Comparison of ENCODE assay signal across 19 mouse cellular contexts in the genomic region with DNA sequence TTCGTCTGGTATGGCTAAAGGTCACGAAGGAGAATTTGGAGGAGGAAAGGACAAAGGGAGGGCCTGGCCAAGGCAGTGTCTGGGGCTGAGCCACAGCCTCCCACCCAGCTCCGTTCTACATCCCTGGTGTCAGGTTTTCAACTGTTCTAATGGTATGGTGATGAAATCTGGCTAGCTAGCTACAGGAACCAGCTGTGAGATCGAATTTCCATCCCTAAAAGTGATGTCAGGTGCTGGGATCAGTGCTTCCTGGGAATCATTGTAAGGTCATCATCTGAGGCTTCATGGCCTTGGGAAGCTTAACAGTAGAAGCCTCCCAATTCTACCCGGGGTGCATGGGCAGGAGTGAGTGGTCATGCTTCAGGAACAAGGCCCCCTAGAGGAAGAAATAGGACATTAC.
DNase-seq lines count a peak whose midpoint lies in the region; ATAC-seq and TF ChIP-seq lines count a peak whose summit lies in the region.
"Had no signal": no experiment of that assay in that cellular context is flagged by ENCODE, and none has a peak within 500 bp of the region (broad histone marks: within the 10 kb centered on the region; RNA-seq: fewer than 3 reads in every experiment).

No protein-coding gene starts in this region.

- no peak for TF ChIP-seq CTCF in kidney, adult 2 months (conservative IDR thresholded peaks at IDR 0.05; ENCODE audit: insufficient read depth, insufficient read length, low read depth, low read length)

- ATAC-seq in kidney, embryonic 15.5 days (replicated peaks; ENCODE audit: low FRiP score): peak; percentile 66
- no peak for ATAC-seq in limb, embryonic 11.5 days (ENCODE audit: insufficient number of reproducible peaks, low FRiP score, low TSS enrichment, low read depth)
- ATAC-seq in midbrain, embryonic 13.5 days: no peak
- ATAC-seq: activated CD4-positive, CD25-positive, alpha-beta regulatory T cell, adult 4 months had no signal

- no peak overlapping the region for H3K4me3 ChIP-seq in kidney, embryonic 15.5 days (replicated peaks)
- no peak overlapping the region for H3K4me3 ChIP-seq in kidney, adult 2 months (ENCODE audit: insufficient read depth, low read depth, low read length)
- H3K4me3 ChIP-seq in limb, embryonic 11.5 days (ENCODE audit: low read depth, low read length): no peak overlapping the region
- H3K4me3 ChIP-seq in midbrain, embryonic 13.5 days (replicated peaks): no peak overlapping the region
- H3K4me3 ChIP-seq: embryonic facial prominence, embryonic 13.5 days; hindbrain, embryonic 15.5 days had no signal

- no peak for TF ChIP-seq POLR2A in kidney, adult 2 months (IDR thresholded peaks at IDR 0.05; ENCODE audit: low read depth, low read length)

- 0 out of 2 replicates have a peak, but pooled peaks cover 2% of the 10 kb centered on the region for H3K4me1 ChIP-seq in kidney, embryonic 15.5 days
- H3K4me1 ChIP-seq in kidney, adult 2 months (ENCODE audit: control insufficient read depth, insufficient read depth, low read length): no peaks in the 10 kb centered on the region
- H3K4me1 ChIP-seq in limb, embryonic 11.5 days (ENCODE audit: control insufficient read depth, insufficient read depth, low read length): peaks cover 4% of the 10 kb centered on the region; the same call in 1 of the 2 replicates
- H3K4me1 ChIP-seq in midbrain, embryonic 13.5 days (replicated peaks): no peaks in the 10 kb centered on the region
- H3K4me1 ChIP-seq: embryonic facial prominence, embryonic 13.5 days; hindbrain, embryonic 15.5 days had no signal

- no peak overlapping the region for H3K4me2 ChIP-seq in kidney, embryonic 15.5 days
- H3K4me2 ChIP-seq in limb, embryonic 11.5 days (ENCODE audit: low read depth, severe bottlenecking): no peak overlapping the region
- no peak overlapping the region for H3K4me2 ChIP-seq in midbrain, embryonic 13.5 days (replicated peaks)
- H3K4me2 ChIP-seq: embryonic facial prominence, embryonic 13.5 days; heart, embryonic 11.5 days; hindbrain, embryonic 15.5 days had no signal

- no peaks in the 10 kb centered on the region for H3K9me3 ChIP-seq in kidney, embryonic 15.5 days (replicated peaks)
- no peaks in the 10 kb centered on the region for H3K9me3 ChIP-seq in limb, embryonic 11.5 days (ENCODE audit: control insufficient read depth, low read length)
- no peaks in the 10 kb centered on the region for H3K9me3 ChIP-seq in midbrain, embryonic 13.5 days
- H3K9me3 ChIP-seq: embryonic facial prominence, embryonic 13.5 days; hindbrain, embryonic 15.5 days had no signal

- peaks cover 6% of the 10 kb centered on the region; the same call in 1 of the 2 replicates for H3K36me3 ChIP-seq in kidney, embryonic 15.5 days
- H3K36me3 ChIP-seq in kidney, adult 2 months (ENCODE audit: control insufficient read depth, insufficient read depth, low read length): no peaks in the 10 kb centered on the region
- no peaks in the 10 kb centered on the region for H3K36me3 ChIP-seq in limb, embryonic 11.5 days (ENCODE audit: control insufficient read depth, insufficient read depth, low read length)
- no peaks in the 10 kb centered on the region for H3K36me3 ChIP-seq in midbrain, embryonic 13.5 days
- H3K36me3 ChIP-seq: embryonic facial prominence, embryonic 13.5 days; hindbrain, embryonic 15.5 days had no signal

- DNase-seq in kidney, adult 2 months: no peak
- DNase-seq in ES-CJ7 (ENCODE audit: low read depth, low spot score) (peak; percentile 89), ZHBTc4 (ENCODE audit: low read depth, low spot score) (peak; percentile 90)
- DNase-seq in limb, embryonic 11.5 days (ENCODE audit: low spot score): peak; percentile 40
- DNase-seq in frontal cortex, postnatal 36 days (ENCODE audit: low spot score in 2 of 2): no peak
- DNase-seq: adrenal gland, postnatal 25 days; cerebellum, adult 9-11 months; kidney, adult 9 months; lung, postnatal 4 days; midbrain, embryonic 14.5 days; right cerebral cortex, postnatal 25 days; thymus, adult 2 months had no signal

- no peak overlapping the region for H3K9ac ChIP-seq in kidney, embryonic 15.5 days
- H3K9ac ChIP-seq in limb, embryonic 11.5 days (ENCODE audit: low read length): no peak overlapping the region
- H3K9ac ChIP-seq in midbrain, embryonic 13.5 days (replicated peaks): no peak overlapping the region
- H3K9ac ChIP-seq: embryonic facial prominence, embryonic 13.5 days; hindbrain, embryonic 15.5 days; liver, embryonic 14.5 days had no signal

- H3K27ac ChIP-seq in kidney, embryonic 15.5 days: no peak overlapping the region
- H3K27ac ChIP-seq in kidney, adult 2 months (ENCODE audit: insufficient read depth, low read depth, low read length): no peak overlapping the region
- no peak overlapping the region for H3K27ac ChIP-seq in limb, embryonic 11.5 days (replicated peaks; ENCODE audit: low read depth, low read length)
- no peak overlapping the region for H3K27ac ChIP-seq in midbrain, embryonic 13.5 days
- H3K27ac ChIP-seq: embryonic facial prominence, embryonic 13.5 days; hindbrain, embryonic 15.5 days; liver, embryonic 14.5 days had no signal

- WGBS in kidney, embryonic 15.5 days: 45% methylated on average over 5 of the region's 5 CpGs
- 60% methylated on average over 5 of the region's 5 CpGs for WGBS in kidney, adult 2 months
- 48% methylated on average over 5 of the region's 5 CpGs for WGBS in limb, embryonic 11.5 days
- 76% methylated on average over 5 of the region's 5 CpGs for WGBS in midbrain, embryonic 13.5 days

- no peaks in the 10 kb centered on the region for H3K27me3 ChIP-seq in kidney, embryonic 15.5 days
- H3K27me3 ChIP-seq in kidney, adult 2 months (replicated peaks; ENCODE audit: control insufficient read depth, insufficient read depth, low read length): no peaks in the 10 kb centered on the region
- no peaks in the 10 kb centered on the region for H3K27me3 ChIP-seq in limb, embryonic 11.5 days (ENCODE audit: control insufficient read depth, insufficient read depth, low read length)
- no peaks in the 10 kb centered on the region for H3K27me3 ChIP-seq in midbrain, embryonic 13.5 days
- H3K27me3 ChIP-seq: embryonic facial prominence, embryonic 13.5 days; hindbrain, embryonic 15.5 days had no signal

Comparison
In these comparisons a context has a peak if more than half of its experiments do, and no peak if none do; other contexts are left out.
1. DNase-seq: peak in ES-CJ7 (single experiment), ZHBTc4 (single experiment) and limb, embryonic 11.5 days (single experiment); none in kidney, adult 2 months (single experiment) and frontal cortex, postnatal 36 days (0 of 2).